Mouse (Mus musculus) heart, embryonic 10.5 days (tissue): ENCODE data around the gene Rpl21. TPM values are rescaled to one million over a fixed set of nuclear protein-coding genes. Genes with fewer than 3 reads are reported as not detected.
A peak's percentile ranks its signal among the peaks of the same experiment; 100 is the strongest.

Experiments used
- DNase-seq: peaks from one replicate; pipeline ENCODE4 v3.0.0-alpha.2; 2017; ENCODE audit warnings: low spot score
- H3K27ac ChIP-seq: fragments of 300-500 bp; sonication (generic); 2 replicates; pipeline ENCODE4 v1.5.1; 2016; ENCODE audit warnings: mild to moderate bottlenecking
- H3K27me3 ChIP-seq: fragments of 300-500 bp; sonication (generic); 2 replicates; pipeline ENCODE4 v1.6.1; 2016; ENCODE audit warnings: mild to moderate bottlenecking; ENCODE audit not compliant: poor library complexity, insufficient read depth, severe bottlenecking
- H3K36me3 ChIP-seq: fragments of 300-500 bp; sonication (generic); 2 replicates; pipeline ENCODE4 v1.6.1; 2016; ENCODE audit warnings: mild to moderate bottlenecking, moderate library complexity
- H3K4me1 ChIP-seq: fragments of 300-500 bp; sonication (generic); 2 replicates; pipeline ENCODE4 v1.6.1; 2016; ENCODE audit warnings: mild to moderate bottlenecking
- H3K4me3 ChIP-seq: fragments of 300-500 bp; sonication (generic); 2 replicates; pipeline ENCODE4 v1.5.1; 2016; ENCODE audit warnings: mild to moderate bottlenecking, moderate library complexity
- H3K9me3 ChIP-seq: fragments of 300-500 bp; sonication (generic); 2 replicates; pipeline ENCODE4 v1.6.1; 2016; ENCODE audit warnings: mild to moderate bottlenecking, moderate library complexity
- WGBS: fragments of 180-500 bp; shearing (Covaris S2); methylation state at CpG from one replicate; pipeline ENCODE4 v1.1.7; 2016; 5-methylcytosine and 5-hydroxymethylcytosine counted together
- polyA plus RNA-seq: library from polyadenylated mRNA; unstranded; fragments of >200 nt; fragmentation: Nextera tagmentation; extraction: Ambion mirVana; gene quantifications from 2 replicates; pipeline ENCODE4 v1.2.1, GENCODE M21; 2016

Rpl21 gene
- 412 and 477 TPM in 2 replicates for polyA plus RNA-seq

DNA sequence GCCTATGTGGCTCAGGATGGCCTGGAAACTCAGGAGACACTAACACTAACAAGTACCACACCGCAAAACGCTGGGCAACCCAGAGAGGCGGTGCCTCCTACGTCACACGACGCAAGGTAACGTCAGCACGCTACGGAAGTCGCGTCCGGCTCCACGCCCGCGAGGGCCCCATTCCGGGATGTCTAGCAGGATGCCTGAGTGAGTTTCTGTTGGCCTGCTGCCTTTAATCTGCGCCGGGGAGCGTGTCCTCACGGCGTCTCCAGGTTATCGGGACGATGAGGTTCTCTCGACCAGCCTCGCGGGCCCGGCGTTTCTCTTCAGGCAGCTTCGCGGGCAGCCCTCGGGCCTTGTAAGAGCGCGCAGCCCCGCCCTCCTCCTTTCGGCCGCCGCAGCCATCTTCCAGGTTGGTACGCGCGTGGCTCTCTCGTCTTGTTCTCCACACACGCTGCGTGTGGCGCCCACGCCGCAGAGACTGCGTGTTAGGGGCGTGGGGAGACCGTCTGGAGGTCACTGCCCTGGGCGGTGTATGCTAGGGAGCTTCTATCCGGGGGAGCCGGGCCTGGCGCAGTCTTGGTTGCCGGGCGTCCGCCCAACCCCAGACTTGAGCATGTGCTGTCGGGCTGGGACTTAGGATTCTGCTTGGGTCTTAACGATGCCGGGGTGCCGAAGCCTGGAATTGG lies at the start of gene Rpl21:
TSS of gene Rpl21 (plus strand) at position 122 of the 680 bp plus-strand sequence.
- peaks cover 40% of the 10 kb centered on the region for H3K36me3 ChIP-seq
- H3K4me1 ChIP-seq = peaks cover 15% of the 10 kb centered on the region; the same call in 1 of the 2 replicates
- under 1% methylated on average over 60 of the region's 60 CpGs for WGBS
- DNase-seq = peak; percentile 97
- peak within 1 kb of the TSS; percentile 99 for H3K4me3 ChIP-seq
- peak within 1 kb of the TSS; percentile 100 for H3K27ac ChIP-seq
- H3K27me3 ChIP-seq = no peaks in the 10 kb centered on the region
- H3K9me3 ChIP-seq = no peaks in the 10 kb centered on the region

GRCm38 (mm10) chr5:146783300-146783699 lies 49.4 kb upstream of the Rpl21 start:
- H3K27ac ChIP-seq = no peak overlapping the region
- H3K9me3 ChIP-seq = no peaks in the 10 kb centered on the region
- no peak overlapping the region for H3K4me3 ChIP-seq
- H3K27me3 ChIP-seq = no peaks in the 10 kb centered on the region
- peaks cover 36% of the 10 kb centered on the region for H3K4me1 ChIP-seq
- WGBS = 70% methylated on average over 10 of the region's 10 CpGs
- no peak for DNase-seq
- H3K36me3 ChIP-seq = no peaks in the 10 kb centered on the region; the same call in 1 of the 2 replicates

DNA sequence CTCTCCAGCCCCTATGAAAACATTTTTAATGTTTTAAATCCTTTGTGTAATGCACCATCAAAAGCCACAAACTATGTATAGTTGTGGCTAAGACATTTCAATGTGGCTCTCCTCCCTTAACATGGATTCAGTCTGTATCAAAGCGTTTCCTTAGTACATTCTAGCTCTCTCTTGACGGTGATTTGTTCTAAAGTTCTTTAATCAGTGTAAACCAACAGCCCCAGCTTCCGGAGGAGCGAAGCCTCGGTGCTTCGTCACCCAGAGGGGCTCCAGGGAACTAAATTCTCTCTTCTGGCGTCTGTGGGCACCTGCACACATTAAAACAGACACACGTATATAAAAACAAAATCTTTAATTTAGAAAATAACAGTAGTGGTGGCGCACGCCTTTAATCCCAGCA lies 48.8 kb upstream of the Rpl21 start:
- Histone ChIP-seq H3K27ac (no peak overlapping the region), H3K9me3 (no peaks in the 10 kb centered on the region), H3K36me3 (no peaks in the 10 kb centered on the region; the same call in 1 of the 2 replicates), H3K27me3 (no peaks in the 10 kb centered on the region), H3K4me1 (peaks cover 36% of the 10 kb centered on the region), H3K4me3 (no peak overlapping the region)
- DNase-seq = no peak
- WGBS = 93% methylated on average over 10 of the region's 10 CpGs

DNA sequence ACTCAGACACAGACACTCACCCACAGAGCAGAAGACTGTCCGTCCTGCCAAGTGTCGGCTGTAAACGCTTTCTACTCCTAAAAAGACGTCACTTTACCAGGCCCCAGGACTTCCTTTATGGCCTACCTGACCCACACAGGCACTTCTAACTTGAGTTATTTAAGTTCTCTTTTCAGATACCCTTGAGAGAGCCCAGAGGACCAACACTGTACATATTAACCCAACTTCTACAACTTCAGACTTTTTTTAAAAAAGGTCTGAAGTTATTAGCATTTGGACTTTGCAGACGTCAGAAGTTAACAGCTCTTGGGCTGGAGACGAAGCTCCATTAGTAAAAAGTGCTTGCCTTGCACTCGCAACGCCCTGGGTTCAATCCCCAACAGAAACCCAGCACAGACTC lies 46.6 kb upstream of the Rpl21 start:
- H3K9me3 ChIP-seq = no peaks in the 10 kb centered on the region
- H3K27me3 ChIP-seq = no peaks in the 10 kb centered on the region
- 85% methylated on average over 8 of the region's 8 CpGs for WGBS
- H3K4me3 ChIP-seq = no peak overlapping the region
- no peaks in the 10 kb centered on the region; the same call in 1 of the 2 replicates for H3K36me3 ChIP-seq
- DNase-seq = no peak
- H3K27ac ChIP-seq = no peak overlapping the region
- peaks cover 26% of the 10 kb centered on the region for H3K4me1 ChIP-seq

DNA sequence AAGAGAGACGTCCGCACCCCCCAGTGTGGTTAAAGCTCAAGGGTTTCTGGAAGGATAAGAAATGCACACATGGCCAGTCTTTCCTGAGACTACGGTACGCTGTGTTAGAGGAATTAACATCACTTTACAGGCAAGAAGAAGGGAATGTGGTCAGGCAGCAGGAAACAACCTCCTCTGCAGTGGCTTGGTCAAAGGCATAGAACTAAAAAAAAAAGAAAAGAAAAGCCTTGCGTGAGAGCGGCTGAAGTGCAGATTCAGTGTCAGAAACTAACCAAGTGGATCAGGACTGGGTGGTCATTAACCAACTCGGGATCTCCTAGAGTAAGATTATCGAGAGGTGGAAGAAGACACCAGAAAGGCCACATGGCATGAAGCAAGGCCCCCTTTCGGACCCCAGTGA lies 43.3 kb upstream of the Rpl21 start:
- H3K4me3 ChIP-seq = no peak overlapping the region
- H3K9me3 ChIP-seq = no peaks in the 10 kb centered on the region
- no peaks in the 10 kb centered on the region; the same call in 1 of the 2 replicates for H3K36me3 ChIP-seq
- H3K27ac ChIP-seq = no peak overlapping the region
- peaks cover 27% of the 10 kb centered on the region for H3K4me1 ChIP-seq
- 85% methylated on average over 9 of the region's 9 CpGs for WGBS
- no peak for DNase-seq
- no peaks in the 10 kb centered on the region for H3K27me3 ChIP-seq

- H3K27me3 ChIP-seq = no peaks in the 10 kb centered on the region
- DNase-seq = no peak
- no peaks in the 10 kb centered on the region for H3K9me3 ChIP-seq
- WGBS = 83% methylated on average over 8 of the region's 8 CpGs
- peaks cover 33% of the 10 kb centered on the region for H3K4me1 ChIP-seq
- H3K4me3 ChIP-seq = no peak overlapping the region
- H3K27ac ChIP-seq = no peak overlapping the region
- no peaks in the 10 kb centered on the region; the same call in 1 of the 2 replicates for H3K36me3 ChIP-seq
Measured at GRCm38 (mm10) chr5:146790944-146791343, 41.7 kb upstream of the Rpl21 start.

- Histone ChIP-seq H3K4me1 (peaks cover 33% of the 10 kb centered on the region), H3K9me3 (no peaks in the 10 kb centered on the region), H3K36me3 (no peaks in the 10 kb centered on the region), H3K27me3 (no peaks in the 10 kb centered on the region), H3K4me3 (no peak overlapping the region), H3K27ac (no peak overlapping the region)
- DNase-seq = no peak
- 77% methylated on average over 7 of the region's 7 CpGs for WGBS
Measured at GRCm38 (mm10) chr5:146792140-146792791, 40.4 kb upstream of the Rpl21 start.

- Histone ChIP-seq H3K4me1 (peaks cover 36% of the 10 kb centered on the region), H3K36me3 (no peaks in the 10 kb centered on the region), H3K27me3 (no peaks in the 10 kb centered on the region), H3K9me3 (no peaks in the 10 kb centered on the region), H3K4me3 (peak overlapping the region; percentile 93), H3K27ac (peak overlapping the region; percentile 93)
- WGBS = 8% methylated on average over 18 of the region's 18 CpGs
- no peak for DNase-seq
Measured at GRCm38 (mm10) chr5:146793630-146794083, 39.0 kb upstream of the Rpl21 start.

DNA sequence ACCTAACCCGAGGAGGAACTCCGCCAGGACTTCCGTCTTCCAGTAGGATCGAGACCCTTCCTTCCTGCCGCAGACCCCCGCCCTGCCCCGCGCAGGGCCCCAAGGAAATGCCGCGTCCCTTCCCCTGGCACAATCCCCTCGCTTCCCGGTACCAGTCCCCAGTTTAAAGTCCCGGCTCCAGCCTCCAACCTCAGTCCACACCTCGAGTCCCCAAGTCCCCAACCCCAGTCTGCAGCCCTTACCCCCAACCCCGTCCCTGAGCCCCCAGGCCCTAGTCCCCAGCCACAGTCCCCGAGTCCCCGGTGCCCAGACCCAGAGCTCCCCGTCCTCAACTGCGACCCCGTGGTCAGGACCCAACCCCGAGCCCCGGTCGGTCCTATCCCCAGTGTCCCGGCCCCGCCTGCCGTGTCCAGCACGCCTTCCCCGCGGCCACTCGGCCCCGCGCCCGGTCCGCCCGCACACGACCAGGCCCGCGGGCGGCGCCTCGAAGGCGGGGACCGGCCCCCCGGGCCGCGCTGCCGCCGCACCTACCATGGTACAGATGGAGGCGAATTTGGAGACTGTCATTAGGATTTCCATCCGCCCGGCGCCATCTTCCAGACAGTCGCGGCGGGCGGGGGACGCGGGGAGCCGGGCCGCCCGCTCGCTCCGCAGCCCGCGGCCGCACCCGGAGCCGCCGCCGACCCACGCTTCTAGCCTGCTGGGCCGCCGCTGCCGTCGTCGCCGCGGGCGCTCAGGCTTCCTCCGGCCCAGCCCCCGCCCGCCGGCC lies 38.4 kb upstream of the Rpl21 start:
- Histone ChIP-seq H3K4me3 (peak overlapping the region; percentile 93), H3K36me3 (no peaks in the 10 kb centered on the region), H3K27me3 (no peaks in the 10 kb centered on the region), H3K9me3 (no peaks in the 10 kb centered on the region), H3K4me1 (peaks cover 36% of the 10 kb centered on the region), H3K27ac (peak overlapping the region; percentile 93)
- DNase-seq = peak; percentile 83
- under 1% methylated on average over 83 of the region's 83 CpGs for WGBS

- Histone ChIP-seq H3K27me3 (no peaks in the 10 kb centered on the region), H3K4me1 (peaks cover 36% of the 10 kb centered on the region), H3K36me3 (no peaks in the 10 kb centered on the region), H3K4me3 (peak within 1 kb of the TSS; percentile 93), H3K9me3 (no peaks in the 10 kb centered on the region), H3K27ac (peak within 1 kb of the TSS; percentile 93)
- peak; percentile 97 for DNase-seq
- WGBS = 4% methylated on average over 49 of the region's 51 CpGs
Measured at GRCm38 (mm10) chr5:146794853-146795252, 37.8 kb upstream of the Rpl21 start, which contains the start of gene Usp12. Gene Usp12 (minus strand): TSS chr5:146795006.

- Histone ChIP-seq H3K9me3 (no peaks in the 10 kb centered on the region), H3K36me3 (no peaks in the 10 kb centered on the region), H3K27me3 (no peaks in the 10 kb centered on the region), H3K4me3 (no peak overlapping the region), H3K4me1 (peaks cover 34% of the 10 kb centered on the region), H3K27ac (no peak overlapping the region)
- 71% methylated on average over 13 of the region's 13 CpGs for WGBS
- DNase-seq = no peak
Measured at GRCm38 (mm10) chr5:146795728-146796127, 37.0 kb upstream of the Rpl21 start.

DNA sequence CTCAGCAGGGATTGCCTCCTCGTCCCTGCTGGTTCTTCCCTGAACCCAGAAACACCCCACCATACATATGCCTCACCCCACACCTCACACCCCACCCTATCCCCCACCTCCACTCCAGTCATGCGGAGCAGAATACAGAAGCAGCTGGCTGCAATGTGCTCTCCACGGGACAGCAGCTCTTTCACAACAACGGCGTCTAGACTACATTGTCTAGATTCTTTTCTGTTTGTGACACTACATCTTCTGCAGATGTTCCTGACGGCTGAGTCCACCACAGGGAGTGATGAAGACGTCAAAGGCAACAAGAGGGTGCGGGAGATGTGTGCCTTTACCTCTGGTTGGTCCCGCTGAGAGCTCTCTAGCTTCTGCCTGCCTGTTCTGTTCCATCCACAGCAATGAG lies 34.7 kb upstream of the Rpl21 start:
- no peaks in the 10 kb centered on the region for H3K9me3 ChIP-seq
- H3K27ac ChIP-seq = no peak overlapping the region
- no peak overlapping the region for H3K4me3 ChIP-seq
- H3K27me3 ChIP-seq = no peaks in the 10 kb centered on the region
- WGBS = 59% methylated on average over 9 of the region's 9 CpGs
- H3K4me1 ChIP-seq = peaks cover 14% of the 10 kb centered on the region
- H3K36me3 ChIP-seq = no peaks in the 10 kb centered on the region
- no peak for DNase-seq
